Mouse (Mus musculus) forebrain, embryonic 13.5 days (tissue): ENCODE measurements around the gene Hdac10. TPM values are rescaled to one million over a fixed set of nuclear protein-coding genes. Genes with fewer than 3 reads are reported as not detected.

Experiments
- ATAC-seq: fragments of 200-750 bp; cut with Nextera tagmentation; 2 replicates; pipeline ENCODE4 v1.8.0; 2017
- H3K27ac ChIP-seq: fragments of 300-500 bp; sonication (generic); 2 replicates; pipeline ENCODE4 v1.5.1; 2015; ENCODE audit warnings: inconsistent platforms, mild to moderate bottlenecking, moderate library complexity
- H3K27me3 ChIP-seq: fragments of 300-500 bp; sonication (generic); 2 replicates; pipeline ENCODE4 v1.6.1; 2015; ENCODE audit warnings: mild to moderate bottlenecking, inconsistent platforms
- H3K36me3 ChIP-seq: fragments of 300-500 bp; sonication (generic); 2 replicates; pipeline ENCODE4 v1.6.1; 2015; ENCODE audit warnings: mild to moderate bottlenecking, inconsistent platforms; ENCODE audit not compliant: poor library complexity, severe bottlenecking
- H3K4me1 ChIP-seq: fragments of 300-500 bp; sonication (generic); 2 replicates; pipeline ENCODE4 v1.6.1; 2015; ENCODE audit warnings: inconsistent platforms
- H3K4me2 ChIP-seq: fragments of 300-500 bp; sonication (generic); 2 replicates; pipeline ENCODE4 v1.6.1; 2015; ENCODE audit warnings: inconsistent platforms, mild to moderate bottlenecking, moderate library complexity
- H3K4me3 ChIP-seq: fragments of 300-500 bp; sonication (generic); 2 replicates; pipeline ENCODE4 v1.5.1; 2015; ENCODE audit warnings: mild to moderate bottlenecking, inconsistent platforms
- H3K9ac ChIP-seq: fragments of 300-500 bp; sonication (generic); 2 replicates; pipeline ENCODE4 v1.6.1; 2015; ENCODE audit warnings: mild to moderate bottlenecking, inconsistent platforms
- H3K9me3 ChIP-seq: fragments of 300-500 bp; sonication (generic); replicated peaks from 2 replicates; pipeline ENCODE4 v1.6.1; 2016; ENCODE audit warnings: inconsistent platforms
- WGBS: fragments of 180-500 bp; shearing (Covaris S2); methylation state at CpG from one replicate; pipeline ENCODE4 v1.1.7; 2015; 5-methylcytosine and 5-hydroxymethylcytosine counted together
- polyA plus RNA-seq: library from polyadenylated mRNA; unstranded; fragments of >200 nt; fragmentation: Nextera tagmentation; extraction: Ambion mirVana; gene quantifications from 2 replicates; pipeline ENCODE4 v1.2.1, GENCODE M21; 2015

Gene Hdac10
- 22.3 and 25.4 TPM in 2 replicates for polyA plus RNA-seq

DNA sequence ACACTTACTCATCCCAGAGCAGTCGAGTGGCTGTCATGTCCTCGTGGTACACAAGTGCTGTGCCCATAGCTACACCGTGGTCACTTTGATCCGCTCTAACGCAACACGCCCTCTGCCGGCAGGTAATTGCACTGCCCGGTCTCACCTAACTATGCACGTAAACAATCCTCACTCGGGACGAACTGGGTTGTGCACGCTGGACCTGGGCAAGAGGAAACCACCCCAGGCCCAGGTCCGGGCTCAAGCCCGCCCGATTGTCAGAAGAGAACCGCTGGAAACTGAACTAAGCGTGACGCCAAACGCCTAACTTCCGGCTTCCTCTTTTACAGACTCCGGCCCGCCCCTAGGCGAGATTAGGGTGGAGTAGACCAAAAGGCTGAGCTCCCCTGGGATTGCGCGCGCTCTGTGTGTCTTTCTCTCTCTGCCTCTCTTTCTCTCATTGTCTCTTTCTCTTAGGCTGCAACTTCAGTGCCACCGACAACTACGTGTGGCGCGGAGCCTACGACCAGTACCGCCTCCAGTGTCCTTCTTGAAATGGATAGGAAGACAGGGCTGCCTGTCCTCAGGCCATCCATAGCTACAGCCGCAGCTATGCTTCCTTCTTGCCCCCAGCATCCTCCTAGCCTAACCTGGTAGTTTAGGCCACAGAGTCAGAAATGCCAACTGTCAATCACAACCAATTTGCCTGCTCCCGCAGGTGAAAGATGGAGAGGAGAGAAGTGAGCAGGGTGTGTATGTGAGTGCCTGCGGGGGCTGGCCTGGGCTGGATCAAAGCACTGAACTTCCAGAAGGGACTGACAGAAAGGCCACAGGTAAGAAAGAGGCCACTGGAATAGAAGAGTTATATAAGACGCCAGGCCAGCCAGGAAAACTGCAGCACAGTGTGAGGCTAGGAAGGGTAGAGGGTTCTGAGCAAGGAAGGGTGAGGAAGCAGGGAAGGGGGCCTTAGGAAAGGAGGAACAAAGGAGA is at the start of gene Hdac10:
Gene Hdac10 (minus strand): TSS at position 319 of the 969 bp plus-strand sequence.
- Histone ChIP-seq H3K4me2 (peak within 1 kb of the TSS; percentile 78), H3K9me3 (no peaks in the 10 kb centered on the region), H3K4me1 (peaks cover 20% of the 10 kb centered on the region), H3K27me3 (no peaks in the 10 kb centered on the region), H3K4me3 (peak within 1 kb of the TSS; percentile 61), H3K9ac (peak within 1 kb of the TSS; percentile 67), H3K27ac (peak within 1 kb of the TSS; percentile 67), H3K36me3 (peaks cover 18% of the 10 kb centered on the region; the same call in 1 of the 2 replicates)
- 3% methylated on average over 36 of the region's 36 CpGs for WGBS
- peak; percentile 89 for ATAC-seq

DNA sequence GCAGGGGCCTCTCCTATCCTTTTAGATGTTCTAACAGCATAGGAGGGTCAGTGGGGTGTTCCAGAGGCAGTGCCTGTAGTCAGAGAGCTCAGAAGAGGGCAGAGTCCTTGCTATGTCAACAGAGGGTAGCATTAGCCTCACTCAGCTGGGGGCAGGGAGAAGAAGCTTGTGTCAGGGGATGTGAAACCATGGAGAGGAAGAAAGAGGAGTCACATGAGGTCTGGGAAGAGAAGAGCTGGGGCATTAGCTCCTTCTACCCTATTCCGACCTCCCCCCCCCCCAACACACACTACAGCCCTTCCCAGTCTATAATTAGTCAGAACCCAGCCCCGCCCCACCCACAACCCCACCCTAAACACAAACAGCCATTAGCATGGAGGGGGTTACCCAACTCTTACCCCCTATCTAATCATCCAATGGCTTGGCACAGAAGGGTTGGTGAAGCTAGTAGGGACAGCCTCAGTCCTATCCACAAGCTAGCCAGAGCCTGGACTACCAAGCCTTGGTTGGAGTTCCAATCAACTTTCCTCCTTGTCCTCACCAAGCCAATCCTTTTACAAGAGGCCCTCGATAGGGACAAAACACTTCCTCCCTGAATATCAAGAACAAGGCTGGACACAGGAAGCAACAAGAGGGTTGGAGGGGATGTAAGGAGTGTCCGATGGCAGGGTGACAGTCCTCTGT is 49.2 kb upstream of the Hdac10 start:
- H3K9me3 ChIP-seq: no peaks in the 10 kb centered on the region
- H3K27me3 ChIP-seq: no peaks in the 10 kb centered on the region
- H3K4me1 ChIP-seq: peaks cover 93% of the 10 kb centered on the region
- H3K27ac ChIP-seq: peak overlapping the region; percentile 63
- peak overlapping the region; percentile 85 for H3K4me2 ChIP-seq
- H3K9ac ChIP-seq: peak overlapping the region; percentile 18; the same call in 1 of the 2 replicates
- WGBS: 65% methylated on average over 4 of the region's 4 CpGs
- peak overlapping the region; percentile 78 for H3K4me3 ChIP-seq
- no peaks in the 10 kb centered on the region for H3K36me3 ChIP-seq
- no peak for ATAC-seq

DNA sequence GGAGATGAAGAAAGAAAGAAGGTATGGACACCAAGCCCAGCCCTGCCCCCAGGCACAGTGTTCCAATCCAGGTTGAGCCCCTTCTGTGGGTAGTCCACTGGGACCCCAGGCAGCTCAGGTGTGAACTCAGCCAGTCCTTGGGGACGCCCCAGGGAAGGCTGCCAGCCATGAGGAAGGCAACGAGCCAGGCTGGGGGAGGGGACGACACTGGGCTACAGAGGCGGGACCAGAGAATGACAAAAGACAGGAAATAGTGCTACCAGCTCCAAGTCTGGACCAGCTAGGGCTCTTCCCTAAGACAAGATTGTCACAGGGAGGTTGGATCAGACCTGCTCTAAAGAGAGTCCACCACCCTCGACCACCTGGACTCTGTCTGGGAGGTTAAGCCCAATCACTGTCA is 48.6 kb upstream of the Hdac10 start:
- Histone ChIP-seq H3K27ac (peak overlapping the region; percentile 63), H3K4me1 (peaks cover 93% of the 10 kb centered on the region), H3K4me3 (peak overlapping the region; percentile 19), H3K27me3 (no peaks in the 10 kb centered on the region), H3K36me3 (no peaks in the 10 kb centered on the region), H3K4me2 (peak overlapping the region; percentile 85), H3K9me3 (no peaks in the 10 kb centered on the region), H3K9ac (peak overlapping the region; percentile 18; the same call in 1 of the 2 replicates)
- 8% methylated on average over 5 of the region's 5 CpGs for WGBS
- no peak for ATAC-seq

DNA sequence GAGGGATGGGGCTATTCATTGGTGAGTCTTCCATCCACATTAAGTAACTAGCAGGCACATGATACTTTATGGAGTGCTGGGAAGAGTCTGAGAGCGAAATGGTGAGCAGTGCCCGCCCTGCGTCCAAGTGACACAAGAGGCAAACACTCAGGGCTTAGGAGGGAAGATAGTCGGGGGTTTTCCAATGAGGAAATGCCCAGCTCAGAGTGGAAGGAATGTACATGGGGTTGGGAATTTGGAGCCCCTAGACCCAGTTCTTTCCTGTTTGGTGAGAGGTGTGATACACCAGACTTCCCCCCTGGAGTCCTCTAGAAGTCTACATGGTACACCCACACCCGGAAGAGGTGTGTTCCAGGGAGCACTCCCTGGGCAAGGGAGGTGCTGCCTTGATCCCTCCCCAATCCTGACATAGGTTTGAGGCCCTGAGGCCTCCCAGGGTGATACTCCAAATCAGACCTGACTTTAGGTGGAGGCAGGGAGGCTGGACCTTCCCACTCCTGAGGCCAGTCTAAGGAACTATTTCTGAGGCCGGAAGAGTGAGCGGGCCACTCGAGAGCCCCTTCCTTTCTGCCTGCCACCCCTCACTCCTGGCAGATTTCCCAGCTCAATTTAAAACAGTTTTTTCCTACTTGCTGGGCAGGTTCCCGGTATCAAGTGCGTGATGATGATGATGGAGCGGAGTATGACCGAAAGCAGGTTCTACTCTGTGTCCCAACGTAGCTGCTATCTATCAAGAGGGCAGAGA is 47.1 kb upstream of the Hdac10 start:
- no peak for ATAC-seq
- Histone ChIP-seq H3K36me3 (peaks cover 4% of the 10 kb centered on the region; the same call in 1 of the 2 replicates), H3K27ac (peak overlapping the region; percentile 26; the same call in 1 of the 2 replicates), H3K27me3 (no peaks in the 10 kb centered on the region), H3K4me3 (no peak overlapping the region), H3K9ac (no peak overlapping the region), H3K9me3 (no peaks in the 10 kb centered on the region), H3K4me1 (peaks cover 93% of the 10 kb centered on the region), H3K4me2 (peak overlapping the region; percentile 85)
- 62% methylated on average over 13 of the region's 13 CpGs for WGBS

DNA sequence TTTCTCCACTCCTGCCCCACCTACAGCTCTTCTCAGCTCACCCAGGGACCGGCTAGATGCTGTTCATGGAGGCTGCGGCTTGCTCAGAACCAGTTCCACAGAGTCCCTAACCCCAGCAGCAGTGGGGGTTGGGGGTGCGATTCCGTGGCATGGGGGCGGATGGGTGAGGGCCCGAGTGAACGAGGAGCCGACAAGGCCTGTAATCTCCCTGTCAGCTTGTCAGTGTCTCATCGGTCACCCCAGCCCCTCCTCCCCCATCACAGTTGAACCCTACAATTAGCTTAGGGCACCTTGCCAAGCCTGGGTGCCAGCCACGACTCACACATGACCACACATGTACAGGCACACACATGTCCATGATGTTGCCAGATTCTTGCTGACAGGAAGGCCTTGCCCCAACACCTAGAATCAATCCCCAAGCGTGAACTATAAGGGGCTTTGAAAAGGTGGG is 46.4 kb upstream of the Hdac10 start:
- no peaks in the 10 kb centered on the region for H3K27me3 ChIP-seq
- H3K36me3 ChIP-seq: peaks cover 10% of the 10 kb centered on the region
- no peak for ATAC-seq
- H3K9me3 ChIP-seq: no peaks in the 10 kb centered on the region
- WGBS: 40% methylated on average over 11 of the region's 11 CpGs
- H3K27ac ChIP-seq: peak overlapping the region; percentile 26; the same call in 1 of the 2 replicates
- peak overlapping the region; percentile 99 for H3K4me2 ChIP-seq
- peaks cover 98% of the 10 kb centered on the region for H3K4me1 ChIP-seq
- peak overlapping the region; percentile 38; the same call in 1 of the 2 replicates for H3K9ac ChIP-seq
- no peak overlapping the region for H3K4me3 ChIP-seq

DNA sequence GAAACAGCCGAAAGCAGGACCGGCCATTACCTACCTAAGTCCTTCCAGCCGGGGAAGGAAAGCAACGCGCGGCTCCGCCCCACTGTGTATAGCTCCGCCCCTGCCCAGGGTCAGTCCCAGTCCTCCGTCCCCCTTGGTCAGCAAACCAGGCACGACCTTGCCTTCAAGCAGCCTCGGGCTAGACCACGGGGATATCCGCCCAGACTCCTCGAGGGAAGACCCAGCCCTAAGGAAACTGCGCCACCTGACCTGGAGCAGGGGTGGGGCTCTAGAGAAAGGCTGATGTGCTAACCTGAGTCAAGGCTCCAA is 45.4 kb upstream of the Hdac10 start:
- peak overlapping the region; percentile 56 for H3K4me3 ChIP-seq
- peak overlapping the region; percentile 99 for H3K4me2 ChIP-seq
- H3K9me3 ChIP-seq: no peaks in the 10 kb centered on the region
- H3K27me3 ChIP-seq: no peaks in the 10 kb centered on the region
- WGBS: 1% methylated on average over 15 of the region's 15 CpGs
- ATAC-seq: peak; percentile 14; the same call in 1 of the 2 replicates
- peaks cover 98% of the 10 kb centered on the region for H3K4me1 ChIP-seq
- H3K9ac ChIP-seq: peak overlapping the region; percentile 73
- H3K27ac ChIP-seq: peak overlapping the region; percentile 90; the same call in 1 of the 2 replicates
- peaks cover 17% of the 10 kb centered on the region for H3K36me3 ChIP-seq

DNA sequence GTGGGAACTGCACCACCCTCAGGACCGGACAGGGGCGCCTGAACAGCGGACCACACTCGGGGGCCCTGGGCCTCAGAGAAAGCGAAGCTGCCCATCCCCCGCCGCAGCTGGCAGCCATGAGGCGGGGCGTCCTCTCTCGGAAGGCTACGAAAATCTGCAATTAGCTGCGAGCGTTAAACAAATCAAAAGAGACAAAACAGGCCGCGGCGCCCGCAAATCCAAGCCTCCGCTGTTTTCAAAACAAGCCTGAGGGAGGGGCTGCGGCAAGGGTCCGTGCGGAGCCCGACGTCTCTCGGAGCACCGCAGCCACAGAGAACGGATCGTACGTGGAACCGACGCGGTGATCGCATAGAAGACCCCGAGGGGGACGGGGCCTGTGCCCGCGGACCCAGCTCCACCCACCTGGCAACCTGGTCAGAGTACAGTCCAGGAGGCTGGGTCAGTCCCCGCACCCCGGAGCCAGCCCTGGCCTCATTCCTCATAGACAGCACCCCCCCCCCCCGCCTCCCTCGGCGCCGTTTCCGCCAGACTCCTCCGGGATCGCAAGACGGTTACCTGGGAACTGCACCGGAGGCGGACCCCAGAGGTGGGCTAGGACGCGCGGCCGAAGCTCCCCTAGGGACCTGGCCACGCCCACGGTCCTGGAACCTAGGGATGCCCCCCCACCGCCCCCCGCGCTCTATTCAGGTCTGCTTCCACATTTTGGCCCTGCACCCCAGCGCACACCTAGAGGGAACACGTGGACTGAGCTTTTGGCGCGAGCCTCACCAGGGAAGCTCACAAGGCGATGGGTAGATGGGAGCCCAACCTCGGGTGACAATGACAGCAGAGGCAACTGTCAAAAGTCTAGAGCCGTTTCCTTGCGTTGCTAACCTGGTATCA is 44.8 kb upstream of the Hdac10 start:
- no peaks in the 10 kb centered on the region for H3K9me3 ChIP-seq
- H3K4me2 ChIP-seq: peak overlapping the region; percentile 99
- peak overlapping the region; percentile 90 for H3K27ac ChIP-seq
- peak overlapping the region; percentile 56 for H3K4me3 ChIP-seq
- peaks cover 94% of the 10 kb centered on the region for H3K4me1 ChIP-seq
- peaks cover 23% of the 10 kb centered on the region for H3K36me3 ChIP-seq
- WGBS: under 1% methylated on average over 62 of the region's 65 CpGs
- peak overlapping the region; percentile 73 for H3K9ac ChIP-seq
- ATAC-seq: peak; percentile 64
- H3K27me3 ChIP-seq: no peaks in the 10 kb centered on the region

DNA sequence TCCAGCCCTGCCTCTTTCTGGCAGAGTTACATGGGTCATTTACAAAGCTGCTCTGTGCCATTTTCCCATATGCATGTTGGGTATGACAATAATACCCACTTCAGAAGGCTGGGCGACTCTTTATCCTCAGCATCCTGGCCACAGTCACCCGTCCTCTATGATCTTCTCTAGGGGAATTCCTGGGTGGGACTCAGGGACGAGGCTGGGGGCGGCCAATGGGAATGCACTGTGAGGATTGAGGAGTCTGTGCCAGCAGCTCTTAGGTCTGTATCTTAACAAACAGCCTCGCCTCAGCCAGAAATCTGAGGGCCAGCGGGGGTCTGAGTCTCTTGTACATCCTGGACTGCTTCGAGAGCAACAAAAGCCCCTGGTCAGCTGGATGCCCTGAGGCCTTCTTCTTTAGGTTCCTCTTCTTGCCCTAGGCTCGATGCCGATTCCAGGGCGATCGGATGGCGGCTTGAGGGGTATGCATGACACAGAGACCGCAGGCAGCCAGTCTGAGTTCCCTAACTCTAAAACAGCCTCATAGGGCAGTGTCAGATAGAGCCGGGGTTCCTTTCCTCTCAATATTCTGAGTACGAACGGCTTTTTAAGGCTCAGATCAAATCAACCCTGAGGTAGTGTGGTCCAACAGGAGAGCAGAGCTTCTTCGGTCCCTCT is 43.9 kb upstream of the Hdac10 start:
- Histone ChIP-seq H3K27ac (peak overlapping the region; percentile 90), H3K4me1 (peaks cover 85% of the 10 kb centered on the region), H3K9me3 (no peaks in the 10 kb centered on the region), H3K9ac (peak overlapping the region; percentile 73), H3K27me3 (no peaks in the 10 kb centered on the region), H3K36me3 (peaks cover 32% of the 10 kb centered on the region), H3K4me2 (peak overlapping the region; percentile 99), H3K4me3 (peak overlapping the region; percentile 56)
- ATAC-seq: no peak
- 15% methylated on average over 17 of the region's 17 CpGs for WGBS

DNA sequence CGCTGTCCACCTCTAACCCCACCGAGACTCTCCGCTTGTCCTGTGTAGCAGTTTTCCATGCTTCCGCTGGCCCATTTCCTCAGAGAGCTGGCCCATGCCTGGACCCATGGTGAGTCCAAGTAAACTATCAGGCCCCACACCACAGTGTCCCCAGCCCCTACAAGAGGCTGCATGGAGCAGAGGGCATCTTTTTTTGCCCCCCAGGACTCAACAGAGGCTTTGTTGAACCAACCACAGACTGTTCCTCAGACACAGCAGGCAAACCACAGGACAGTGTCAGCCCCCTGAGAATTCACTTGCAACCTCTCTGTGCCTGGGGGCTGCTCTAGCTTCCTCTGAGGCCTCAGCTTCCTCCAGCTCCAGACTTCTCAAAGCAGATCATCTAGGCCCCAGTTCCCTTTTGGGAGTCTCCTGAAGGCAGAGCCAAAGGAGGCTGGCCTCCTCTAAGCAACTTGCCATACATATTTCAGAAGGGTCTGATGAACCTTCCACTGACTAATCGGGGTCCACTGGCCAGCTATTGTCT is 43.1 kb upstream of the Hdac10 start:
- H3K9me3 ChIP-seq: no peaks in the 10 kb centered on the region
- H3K36me3 ChIP-seq: peaks cover 40% of the 10 kb centered on the region
- H3K9ac ChIP-seq: no peak overlapping the region
- H3K4me3 ChIP-seq: no peak overlapping the region
- no peak overlapping the region for H3K27ac ChIP-seq
- H3K27me3 ChIP-seq: no peaks in the 10 kb centered on the region
- peaks cover 77% of the 10 kb centered on the region for H3K4me1 ChIP-seq
- no peak for ATAC-seq
- H3K4me2 ChIP-seq: peak overlapping the region; percentile 99; the same call in 1 of the 2 replicates
- 95% methylated on average over 5 of the region's 5 CpGs for WGBS

DNA sequence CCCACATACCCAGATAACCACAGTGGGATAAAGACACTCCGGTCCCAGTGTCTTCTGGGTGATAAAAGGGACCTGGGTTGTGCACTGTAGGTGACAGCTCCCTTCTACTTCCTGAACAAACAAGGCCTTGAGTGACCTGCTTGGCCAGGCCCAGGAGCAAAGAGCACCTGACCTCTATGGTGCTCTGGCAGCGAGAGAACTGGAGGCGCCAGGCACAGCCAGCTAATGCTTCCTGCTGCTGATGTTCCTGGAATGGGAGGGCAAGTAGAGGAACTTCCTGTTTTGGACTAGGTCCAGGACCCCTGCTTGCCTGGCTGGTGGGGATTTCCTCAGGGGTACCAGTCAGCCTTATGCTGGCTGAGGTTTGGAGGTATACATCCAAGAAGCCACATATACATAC is 41.6 kb upstream of the Hdac10 start:
- peaks cover 62% of the 10 kb centered on the region for H3K4me1 ChIP-seq
- WGBS: 73% methylated on average over 3 of the region's 3 CpGs
- H3K27ac ChIP-seq: peak overlapping the region; percentile 41
- H3K9ac ChIP-seq: 0 out of 2 replicates have a peak overlapping the region, but pooled peaks have one; percentile 27
- H3K9me3 ChIP-seq: no peaks in the 10 kb centered on the region
- no peak for ATAC-seq
- H3K4me2 ChIP-seq: no peak overlapping the region
- H3K4me3 ChIP-seq: no peak overlapping the region
- no peaks in the 10 kb centered on the region for H3K27me3 ChIP-seq
- H3K36me3 ChIP-seq: peaks cover 55% of the 10 kb centered on the region
